Mouse (Mus musculus) cortical plate, adult 2 months (tissue): Measurements from ENCODE around the gene Nup210. TPM values are rescaled to one million over a fixed set of nuclear protein-coding genes. Genes with fewer than 3 reads are reported as not detected.

Experiments
- H3K27ac ChIP-seq: fragments of 200-500 bp; 2 replicates; pipeline ENCODE4 v1.5.1; 2012; ENCODE audit warnings: low read length, control low read depth, inconsistent platforms; ENCODE audit not compliant: insufficient read depth
- H3K4me1 ChIP-seq: fragments of 200-500 bp; 2 replicates; pipeline ENCODE4 v1.6.1; 2011; ENCODE audit warnings: low read length; ENCODE audit not compliant: control insufficient read depth, insufficient read depth
- H3K4me3 ChIP-seq: fragments of 200-500 bp; 2 replicates; pipeline ENCODE4 v1.5.1; 2011; ENCODE audit warnings: mild to moderate bottlenecking, low read length, control low read depth; ENCODE audit not compliant: insufficient read depth
- CTCF ChIP-seq: fragments of 200-500 bp; IDR thresholded peaks from 2 replicates; pipeline ENCODE4 v1.5.1; 2011; ENCODE audit warnings: mild to moderate bottlenecking, control low read depth, low read length; ENCODE audit not compliant: insufficient read depth; ENCODE audit errors: extremely low read depth
- POLR2A ChIP-seq: fragments of 200-500 bp; IDR thresholded peaks from 2 replicates; pipeline ENCODE4 v1.6.1; 2011; ENCODE audit warnings: mild to moderate bottlenecking, low read length, control low read depth; ENCODE audit not compliant: insufficient read depth; ENCODE audit errors: extremely low read depth
- polyA plus RNA-seq: library from polyadenylated mRNA; depleted of rRNA; stranded (reverse); fragments of >200 nt; gene quantifications from 2 replicates; pipeline ENCODE4 v1.2.3, GENCODE M21; 2012; rRNA removed

The Nup210 gene
- polyA plus RNA-seq, 1 experiment, result 17.2 TPM

DNA sequence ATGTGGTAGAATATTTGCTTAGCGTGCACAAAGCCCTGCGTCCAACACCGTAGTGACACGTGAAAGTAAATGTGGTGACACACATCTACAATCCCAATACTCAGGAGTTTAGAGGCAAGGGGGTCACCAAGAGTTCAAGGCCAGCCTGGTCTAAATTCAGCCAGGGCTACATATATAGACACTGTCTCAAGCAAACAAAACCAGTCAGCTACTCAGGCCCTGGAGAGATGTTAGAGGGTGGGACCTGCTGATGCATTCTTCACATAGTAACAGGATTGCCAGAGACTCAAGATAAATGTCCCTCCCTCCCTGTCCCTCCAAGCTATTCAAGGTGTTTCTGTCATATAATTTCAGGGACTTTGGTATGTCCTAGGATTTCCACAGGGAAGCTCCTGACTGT lies 117.5 kb downstream of the Nup210 start:
- peaks cover 6% of the 10 kb centered on the region for H3K4me1 ChIP-seq
- H3K4me3 ChIP-seq, result no peak overlapping the region
- no peak for TF ChIP-seq CTCF
- TF ChIP-seq POLR2A, result no peak
- H3K27ac ChIP-seq, result no peak overlapping the region

DNA sequence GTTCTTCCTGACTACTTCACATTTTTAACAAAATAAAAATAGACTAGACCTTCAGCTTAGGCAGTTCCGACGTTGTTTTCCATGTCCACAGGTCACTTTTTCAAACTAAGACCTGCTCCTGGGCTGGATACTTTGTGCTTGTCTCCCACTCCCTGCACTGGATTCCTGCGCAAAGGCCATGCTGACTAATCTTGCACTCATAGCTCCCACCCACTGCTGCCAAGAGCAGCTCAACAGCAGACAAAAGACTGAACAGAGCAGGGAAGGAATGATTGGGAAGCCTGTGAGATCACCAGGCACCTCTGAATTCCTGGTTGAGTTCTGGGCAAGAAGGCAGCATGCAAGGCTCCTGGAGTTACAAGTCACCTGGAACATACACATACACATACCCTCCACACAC lies 119.6 kb downstream of the Nup210 start:
- Histone ChIP-seq H3K4me1 (peaks cover 6% of the 10 kb centered on the region), H3K4me3 (no peak overlapping the region), H3K27ac (no peak overlapping the region)
- TF ChIP-seq CTCF (no peak), POLR2A (no peak)

DNA sequence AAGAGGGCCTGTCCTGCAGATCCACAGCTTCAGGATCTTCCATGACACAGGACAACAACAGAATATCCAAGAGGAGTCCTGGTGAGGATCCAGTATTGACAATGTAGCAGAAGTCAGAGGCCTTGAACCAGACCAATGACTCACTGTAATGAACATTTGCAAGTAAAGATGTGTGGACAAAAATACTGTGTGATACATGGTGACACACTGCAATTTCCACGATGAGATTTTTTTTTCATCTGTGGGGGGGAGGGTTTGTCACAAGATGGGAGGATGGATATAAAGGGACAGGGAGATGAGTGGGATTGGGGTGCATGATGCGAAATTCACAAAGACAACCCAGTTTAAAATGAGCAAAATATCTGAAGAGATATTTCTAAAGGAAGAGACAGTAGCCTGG lies 120.4 kb downstream of the Nup210 start:
- Histone ChIP-seq H3K4me3 (no peak overlapping the region), H3K4me1 (peaks cover 4% of the 10 kb centered on the region), H3K27ac (no peak overlapping the region)
- TF ChIP-seq POLR2A, result no peak
- no peak for TF ChIP-seq CTCF

DNA sequence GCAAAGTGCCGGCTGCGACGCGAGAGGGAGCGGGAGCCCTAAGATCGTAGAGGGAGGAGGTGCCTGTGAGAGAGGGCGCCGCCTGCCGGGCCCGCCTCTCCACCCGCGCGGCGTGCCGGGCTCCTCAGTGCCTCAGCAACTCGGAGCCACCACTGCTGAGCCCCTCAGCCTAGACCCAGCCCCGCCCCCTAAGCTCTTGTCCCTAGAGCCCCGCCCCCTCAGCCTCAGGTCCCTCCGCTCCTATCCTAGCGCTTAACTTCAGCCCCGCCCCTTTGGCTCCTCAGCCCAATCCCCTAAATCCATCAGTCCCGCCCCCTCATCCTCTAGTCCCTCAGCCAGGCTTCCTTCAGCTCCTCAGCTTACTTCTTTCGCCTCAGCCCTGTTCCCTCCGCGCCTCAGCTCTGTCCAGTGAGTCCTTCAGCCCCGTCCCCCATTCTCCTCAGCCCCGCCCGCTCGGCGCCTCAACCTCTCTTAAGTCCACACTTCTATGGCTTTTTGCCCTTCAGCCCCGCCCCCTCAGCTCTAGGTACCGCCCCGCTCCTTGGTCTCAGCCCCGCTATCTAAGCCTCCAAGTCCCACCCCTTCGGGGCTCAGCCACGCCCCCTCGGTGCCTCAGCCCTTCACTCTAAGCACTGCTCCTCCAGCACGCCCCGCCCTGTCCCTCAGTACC lies 127.8 kb downstream of the Nup210 start, which contains the start of gene Iqsec1:
TSS of gene Iqsec1 (minus strand) at position 38 of the 670 bp plus-strand sequence.
- peak within 1 kb of the TSS; percentile 4 for H3K27ac ChIP-seq
- peaks cover 3% of the 10 kb centered on the region for H3K4me1 ChIP-seq
- peak; percentile 19; the same call in 1 of the 2 replicates for TF ChIP-seq CTCF
- 0 out of 2 replicates have a peak, but pooled peaks have one; percentile 32 for TF ChIP-seq POLR2A
- H3K4me3 ChIP-seq, result peak within 1 kb of the TSS; percentile 52

DNA sequence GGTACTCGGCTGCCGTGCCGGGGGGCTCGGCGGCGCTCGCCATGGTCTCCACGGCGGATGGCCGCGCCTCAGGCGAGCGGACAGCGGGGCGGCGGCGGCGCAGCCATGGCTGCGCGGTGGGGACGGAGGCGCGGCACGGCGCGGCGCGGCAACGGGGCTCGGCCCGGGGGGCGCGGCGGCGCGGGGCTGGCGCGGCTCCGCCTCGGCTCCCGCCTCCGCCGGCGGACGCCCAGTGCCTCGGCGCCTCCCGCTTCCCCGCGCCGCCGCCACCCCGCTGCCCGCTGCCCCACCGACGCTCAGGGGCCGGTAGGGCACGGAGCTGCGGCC lies 128.4 kb downstream of the Nup210 start:
- TF ChIP-seq POLR2A, result no peak
- TF ChIP-seq CTCF, result no peak
- Histone ChIP-seq H3K4me1 (peaks cover 3% of the 10 kb centered on the region), H3K4me3 (peak overlapping the region; percentile 52), H3K27ac (no peak overlapping the region)

DNA sequence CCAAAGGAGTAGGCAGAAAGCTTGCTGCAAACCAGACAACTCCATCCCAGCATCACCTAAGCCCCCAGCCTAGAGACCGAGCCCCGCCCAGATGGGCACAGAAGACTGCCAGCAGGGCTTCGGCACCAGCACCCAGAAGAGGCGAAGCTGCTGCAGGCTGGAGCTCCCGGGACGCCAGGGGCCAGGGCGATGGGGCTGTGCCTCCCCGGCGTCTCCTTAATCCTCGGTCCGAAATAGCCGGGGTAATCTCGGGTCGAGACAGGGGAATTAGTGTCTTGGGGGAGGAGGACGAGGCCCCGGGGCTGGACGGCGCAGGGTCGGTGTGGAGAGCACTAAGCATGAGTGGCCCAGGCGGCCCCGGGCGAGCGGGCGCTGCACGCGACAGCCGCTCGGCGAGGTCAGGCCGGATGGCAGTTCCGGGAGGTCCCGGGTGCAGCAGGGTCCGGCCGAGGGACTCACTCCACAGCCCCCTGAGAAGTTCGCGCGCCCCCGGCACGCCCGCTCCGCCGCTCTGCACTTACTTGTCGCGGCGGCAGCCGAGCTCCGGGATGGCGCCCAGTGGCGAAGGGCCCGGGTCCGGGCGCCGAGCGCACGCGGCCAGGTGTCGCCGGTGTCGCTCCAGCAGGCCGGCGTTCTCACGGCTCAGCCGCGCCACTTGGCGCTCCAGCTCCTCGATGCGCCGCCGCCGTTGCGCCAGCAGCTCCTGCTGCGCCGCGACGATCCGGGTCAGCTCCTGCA lies 128.9 kb downstream of the Nup210 start:
- peaks cover 5% of the 10 kb centered on the region for H3K4me1 ChIP-seq
- TF ChIP-seq POLR2A (no peak), CTCF (no peak)
- H3K4me3 ChIP-seq, result peak overlapping the region; percentile 52
- H3K27ac ChIP-seq, result peak overlapping the region; percentile 4

DNA sequence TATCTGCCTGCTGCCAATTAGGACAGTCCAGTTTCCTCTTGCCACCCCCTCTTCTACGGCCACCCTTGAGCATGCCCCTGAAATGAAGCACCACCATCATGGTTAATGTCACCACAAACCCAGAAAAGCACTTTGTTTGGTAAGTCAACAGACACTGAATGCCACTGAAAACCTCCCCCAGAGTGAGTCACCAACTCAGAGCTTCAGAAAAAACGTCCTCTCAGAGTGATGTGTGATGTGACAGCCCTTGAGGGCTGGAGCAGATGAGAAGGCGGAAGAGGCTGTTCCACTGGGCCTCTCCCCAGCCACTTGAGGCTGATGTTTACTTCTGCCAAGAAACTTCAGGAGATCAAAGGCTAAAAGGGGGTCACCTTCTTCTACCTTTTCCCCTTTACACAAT lies 132.5 kb downstream of the Nup210 start:
- TF ChIP-seq POLR2A, result no peak
- no peak for TF ChIP-seq CTCF
- H3K4me1 ChIP-seq, result peaks cover 5% of the 10 kb centered on the region
- no peak overlapping the region for H3K27ac ChIP-seq
- H3K4me3 ChIP-seq, result no peak overlapping the region

DNA sequence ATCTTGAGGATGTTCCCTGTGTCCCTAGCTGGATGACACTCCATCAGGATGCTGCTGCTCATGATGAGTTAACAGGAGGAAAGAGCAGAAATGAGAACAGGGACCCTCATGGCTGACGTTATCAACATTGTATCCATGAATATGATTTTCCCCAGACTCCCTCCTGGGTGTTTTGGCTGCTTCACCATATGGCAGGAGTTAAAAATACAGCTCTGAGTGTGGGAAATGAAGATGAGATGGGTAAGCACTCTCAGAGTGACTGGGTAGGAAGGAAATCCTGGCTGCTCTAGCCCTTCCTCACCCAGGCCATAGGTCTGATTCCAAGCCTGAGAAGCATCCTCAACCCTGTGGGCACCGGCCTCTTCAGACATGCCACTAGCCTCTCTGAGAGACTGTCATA lies 142.3 kb downstream of the Nup210 start:
- H3K27ac ChIP-seq, result no peak overlapping the region
- H3K4me1 ChIP-seq, result peaks cover 6% of the 10 kb centered on the region
- H3K4me3 ChIP-seq, result no peak overlapping the region
- TF ChIP-seq POLR2A, result no peak
- no peak for TF ChIP-seq CTCF

DNA sequence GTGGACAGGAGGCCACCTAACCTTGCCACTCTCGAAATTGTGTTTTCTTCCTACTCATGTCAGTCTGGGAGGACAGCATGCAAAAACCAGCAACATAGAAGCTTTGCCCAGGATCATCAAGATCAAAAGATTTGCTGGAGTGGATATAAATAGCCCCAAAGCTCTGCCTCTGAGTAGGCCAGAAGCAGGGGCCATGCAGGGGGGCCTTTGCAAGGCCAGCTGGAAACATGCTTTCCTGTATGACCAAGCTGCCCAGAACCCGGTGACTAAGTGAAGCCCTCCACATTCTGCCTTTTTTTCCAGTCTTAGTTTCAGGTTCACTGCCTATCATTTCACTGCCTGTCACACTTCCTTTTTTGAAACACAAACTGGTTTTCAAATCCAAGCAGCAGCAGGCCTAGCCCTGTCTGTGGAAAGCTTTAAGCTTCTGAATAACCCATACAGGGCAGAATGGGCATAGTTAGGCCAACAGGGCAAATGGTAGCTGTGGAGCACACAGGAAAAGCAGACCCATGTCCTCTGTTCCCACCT lies 147.2 kb downstream of the Nup210 start:
- TF ChIP-seq POLR2A, result no peak
- no peak for TF ChIP-seq CTCF
- H3K27ac ChIP-seq, result no peak overlapping the region

More for the DNA sequence above, 147.2 kb downstream of the Nup210 start:
- H3K4me3 ChIP-seq, result no peak overlapping the region
- peaks cover 4% of the 10 kb centered on the region for H3K4me1 ChIP-seq

Other genes starting within 250 kb of the Nup210 start
- 186 and 194 TPM in 2 replicates for gene Iqsec1, start 128.1 kb downstream of the Nup210 start, polyA plus RNA-seq
- 179 and 185 TPM in 2 replicates for gene Hdac11, start 39.8 kb upstream of the Nup210 start, polyA plus RNA-seq
- 12.8 and 15.0 TPM in 2 replicates for gene Fbln2, start 95.6 kb upstream of the Nup210 start, polyA plus RNA-seq